Mouse (Mus musculus) MEL (cell line): ENCODE measurements around the gene Sh3rf3. TPM values are rescaled to one million over a fixed set of nuclear protein-coding genes. Genes with fewer than 3 reads are reported as not detected.

ENCODE experiments used
- DNase-seq: peaks from one replicate; pipeline ENCODE4 v3.0.0; 2011; ENCODE audit warnings: low read depth, low spot score
- H3K27ac ChIP-seq: 2 replicates; pipeline ENCODE4 v1.5.1; 2012; ENCODE audit warnings: low read depth, mild to moderate bottlenecking, control low read depth, low read length, moderate library complexity; ENCODE audit not compliant: control insufficient read depth
- H3K27me3 ChIP-seq, 2 experiments: fragments of 150-350 bp in 1 of 2; sonication (generic) in 1 of 2; 2 replicates each; pipeline ENCODE4 v1.6.1; 2012; ENCODE audit warnings: low read length in 2 of 2, mild to moderate bottlenecking in 2 of 2, improper control_type of control experiment in 1 of 2, moderate library complexity in 1 of 2; ENCODE audit not compliant: insufficient read depth in 2 of 2, control insufficient read depth in 1 of 2
- H3K36me3 ChIP-seq, 2 experiments: 2 replicates each; pipeline ENCODE4 v1.6.1; 2012 to 2014; ENCODE audit warnings: low read length in 2 of 2, improper control_type of control experiment in 1 of 2, inconsistent platforms in 1 of 2, mild to moderate bottlenecking in 1 of 2; ENCODE audit not compliant: insufficient read depth in 2 of 2, control insufficient read depth in 1 of 2
- H3K4me1 ChIP-seq, 2 experiments: fragments of 150-350 bp in 1 of 2; sonication (generic) in 1 of 2; 2 replicates each; pipeline ENCODE4 v1.6.1; 2012; ENCODE audit warnings: low read length in 2 of 2, improper control_type of control experiment in 1 of 2, mild to moderate bottlenecking in 1 of 2; ENCODE audit not compliant: insufficient read depth in 2 of 2, control insufficient read depth in 1 of 2
- H3K4me3 ChIP-seq, 2 experiments: fragments of 150-350 bp in 1 of 2; sonication (generic) in 1 of 2; 2 replicates each; pipeline ENCODE4 v1.5.1; 2012; ENCODE audit warnings: low read depth in 2 of 2, low read length in 2 of 2, mild to moderate bottlenecking in 2 of 2, moderate library complexity in 2 of 2, control low read depth in 1 of 2, improper control_type of control experiment in 1 of 2; ENCODE audit not compliant: control insufficient read depth in 1 of 2, insufficient read depth in 1 of 2
- H3K79me2 ChIP-seq: 2 replicates; pipeline ENCODE4 v1.6.1; 2012; ENCODE audit warnings: mild to moderate bottlenecking, low read length, moderate library complexity; ENCODE audit not compliant: control insufficient read depth, poor library complexity, insufficient read depth
- H3K9ac ChIP-seq: 2 replicates; pipeline ENCODE4 v1.6.1; 2012; ENCODE audit warnings: low read depth, mild to moderate bottlenecking, control low read depth, low read length, moderate library complexity; ENCODE audit not compliant: control insufficient read depth, poor library complexity, severe bottlenecking
- H3K9me3 ChIP-seq: fragments of 150-350 bp; sonication (generic); replicated peaks from 2 replicates; pipeline ENCODE4 v1.6.1; 2012; ENCODE audit warnings: mild to moderate bottlenecking, low read length, improper control_type of control experiment, moderate library complexity; ENCODE audit not compliant: insufficient read depth
- BHLHE40 ChIP-seq: IDR thresholded peaks from 2 replicates; pipeline ENCODE4 v1.6.1; 2012; ENCODE audit warnings: low read depth, mild to moderate bottlenecking, inconsistent platforms, low read length, improper control_type of control experiment, borderline replicate concordance
- CHD2 ChIP-seq: IDR thresholded peaks from 2 replicates; pipeline ENCODE4 v1.6.1; 2011; ENCODE audit warnings: low read length, improper control_type of control experiment
- CTCF ChIP-seq, 3 experiments: IDR thresholded peaks in 2 of 3; conservative IDR thresholded peaks in 1 of 3; 2 replicates each; pipeline ENCODE4 v1.5.1; 2011 to 2012; ENCODE audit warnings: low read length in 3 of 3, low read depth in 2 of 3, mild to moderate bottlenecking in 2 of 3, improper control_type of control experiment in 1 of 3, inconsistent platforms in 1 of 3, mixed read lengths in 1 of 3, moderate library complexity in 1 of 3; ENCODE audit not compliant: control insufficient read depth in 1 of 3, insufficient read depth in 1 of 3, poor library complexity in 1 of 3, severe bottlenecking in 1 of 3
- E2F4 ChIP-seq: IDR thresholded peaks from 2 replicates; pipeline ENCODE4 v1.6.1; 2011; ENCODE audit warnings: low read depth, low read length, improper control_type of control experiment, borderline replicate concordance
- ELF1 ChIP-seq: IDR thresholded peaks from 2 replicates; pipeline ENCODE4 v1.6.1; 2014; ENCODE audit warnings: low read depth, mild to moderate bottlenecking, inconsistent platforms, low read length, improper control_type of control experiment, moderate library complexity
- ETS1 ChIP-seq: IDR thresholded peaks from 2 replicates; pipeline ENCODE4 v1.6.1; 2012; ENCODE audit warnings: low read depth, mild to moderate bottlenecking, inconsistent platforms, low read length, improper control_type of control experiment, moderate library complexity
- HCFC1 ChIP-seq: IDR thresholded peaks from 2 replicates; pipeline ENCODE4 v1.6.1; 2012; ENCODE audit warnings: low read depth, mild to moderate bottlenecking, inconsistent platforms, low read length, improper control_type of control experiment, moderate library complexity
- JUND ChIP-seq: IDR thresholded peaks from 2 replicates; pipeline ENCODE4 v1.6.1; 2011; ENCODE audit warnings: low read depth, mild to moderate bottlenecking, improper control_type of control experiment, low read length
- KAT2A ChIP-seq: conservative IDR thresholded peaks from 2 replicates; pipeline ENCODE4 v1.6.1; 2012; ENCODE audit warnings: low read depth, low read length, improper control_type of control experiment, inconsistent platforms
- MAFK ChIP-seq: IDR thresholded peaks from 2 replicates; pipeline ENCODE4 v1.6.1; 2011; ENCODE audit warnings: low read depth, mild to moderate bottlenecking, low read length, improper control_type of control experiment, borderline replicate concordance
- MAX ChIP-seq: IDR thresholded peaks from 2 replicates; pipeline ENCODE4 v1.6.1; 2011; ENCODE audit warnings: low read length, improper control_type of control experiment
- MAZ ChIP-seq: IDR thresholded peaks from 2 replicates; pipeline ENCODE4 v1.6.1; 2012; ENCODE audit warnings: low read depth, mild to moderate bottlenecking, inconsistent platforms, low read length, improper control_type of control experiment
- MXI1 ChIP-seq: IDR thresholded peaks from 2 replicates; pipeline ENCODE4 v1.6.1; 2011; ENCODE audit warnings: mild to moderate bottlenecking, low read depth, low read length, improper control_type of control experiment
- MYC ChIP-seq: IDR thresholded peaks from 2 replicates; pipeline ENCODE4 v1.6.1; 2011; ENCODE audit warnings: low read depth, mild to moderate bottlenecking, low read length, improper control_type of control experiment, moderate library complexity
- NELFE ChIP-seq: IDR thresholded peaks from 2 replicates; pipeline ENCODE4 v1.6.1; 2011; ENCODE audit warnings: low read depth, low read length, improper control_type of control experiment
- POLR2A ChIP-seq, 2 experiments: IDR thresholded peaks; 2 replicates each; pipeline ENCODE4 v1.6.1; 2011 to 2012; ENCODE audit warnings: low read length in 2 of 2, mild to moderate bottlenecking in 2 of 2, control low read depth in 1 of 2, improper control_type of control experiment in 1 of 2, low read depth in 1 of 2, moderate library complexity in 1 of 2; ENCODE audit not compliant: control insufficient read depth in 1 of 2, insufficient read depth in 1 of 2, poor library complexity in 1 of 2
- POLR2AphosphoS2 ChIP-seq: IDR thresholded peaks from 2 replicates; pipeline ENCODE4 v1.6.1; 2011; ENCODE audit warnings: low read length, improper control_type of control experiment
- RAD21 ChIP-seq: IDR thresholded peaks from 2 replicates; pipeline ENCODE4 v1.6.1; 2011; ENCODE audit warnings: mild to moderate bottlenecking, low read depth, low read length, improper control_type of control experiment
- RCOR1 ChIP-seq: IDR thresholded peaks from 2 replicates; pipeline ENCODE4 v1.6.1; 2012; ENCODE audit warnings: low read depth, mild to moderate bottlenecking, inconsistent platforms, low read length, improper control_type of control experiment
- SIN3A ChIP-seq: IDR thresholded peaks from 2 replicates; pipeline ENCODE4 v1.6.1; 2012; ENCODE audit warnings: low read length, improper control_type of control experiment, inconsistent platforms
- SMC3 ChIP-seq: IDR thresholded peaks from 2 replicates; pipeline ENCODE4 v1.6.1; 2011; ENCODE audit warnings: low read depth, low read length, improper control_type of control experiment
- TAL1 ChIP-seq: IDR thresholded peaks from 2 replicates; pipeline ENCODE4 v1.6.1; 2012; ENCODE audit warnings: mild to moderate bottlenecking, inconsistent platforms, low read length, moderate library complexity, mixed read lengths
- USF1 ChIP-seq: IDR thresholded peaks from 2 replicates; pipeline ENCODE4 v1.6.1; 2014; ENCODE audit warnings: low read depth, mild to moderate bottlenecking, inconsistent platforms, low read length, improper control_type of control experiment, moderate library complexity
- ZMIZ1 ChIP-seq: IDR thresholded peaks from 2 replicates; pipeline ENCODE4 v1.6.1; 2012; ENCODE audit warnings: low read depth, mild to moderate bottlenecking, inconsistent platforms, low read length, improper control_type of control experiment, moderate library complexity
- polyA plus RNA-seq, 2 experiments: library from polyadenylated mRNA; stranded (reverse) in 1 of 2; unstranded in 1 of 2; fragments of >175 nt in 1 of 2; fragments of >200 nt in 1 of 2; gene quantifications; 2 replicates each; pipeline versions ENCODE4 v1.2.1 to v1.2.4; 2012; ENCODE audit warnings: low replicate concordance in 2 of 2, low read depth in 1 of 2; ENCODE audit not compliant: insufficient read length in 2 of 2, insufficient read depth in 1 of 2, missing spikeins in 1 of 2
- total RNA-seq: library from RNA; depleted of rRNA; stranded (reverse); fragments of 300-350 nt; gene quantifications from 2 replicates; pipeline ENCODE4 v1.2.3, GENCODE M21; 2012; rRNA removed

Gene Sh3rf3
- total RNA-seq (not detected in 2 replicates), polyA plus RNA-seq (not detected)

GRCm38 (mm10) chr10:58813081-58813800, at the start of gene Sh3rf3:
TSS of gene Sh3rf3 (plus strand) at chr10:58813359.
- DNase-seq = no peak
- no peaks in the 10 kb centered on the region for H3K27me3 ChIP-seq
- H3K79me2 ChIP-seq = no peaks in the 10 kb centered on the region
- H3K4me3 ChIP-seq = no peak within 1 kb of the TSS
- H3K9me3 ChIP-seq = no peaks in the 10 kb centered on the region
- H3K36me3 ChIP-seq = no peaks in the 10 kb centered on the region
- TF ChIP-seq ZMIZ1 (no peak), CTCF (IDR thresholded peaks at IDR 0.05 in 2 of 3, conservative IDR thresholded peaks at IDR 0.05 in 1 of 3; ENCODE audit: control insufficient read depth in 1 of 3, insufficient read depth in 1 of 3, low read depth in 2 of 3, low read length in 3 of 3, poor library complexity in 1 of 3, severe bottlenecking in 1 of 3) (no peak), RAD21 (no peak), ETS1 (no peak), E2F4 (no peak), MAX (no peak), USF1 (no peak), SMC3 (no peak)
- H3K9ac ChIP-seq = no peak within 1 kb of the TSS
- H3K4me1 ChIP-seq = no peaks in the 10 kb centered on the region
- no peak within 1 kb of the TSS for H3K27ac ChIP-seq

- Histone ChIP-seq H3K4me3 (no peak overlapping the region), H3K27me3 (no peaks in the 10 kb centered on the region), H3K4me1 (no peaks in the 10 kb centered on the region), H3K36me3 (no peaks in the 10 kb centered on the region), H3K9me3 (no peaks in the 10 kb centered on the region), H3K27ac (no peak overlapping the region), H3K79me2 (no peaks in the 10 kb centered on the region), H3K9ac (no peak overlapping the region)
- no peak for DNase-seq
- TF ChIP-seq JUND (no peak), KAT2A (no peak), TAL1 (no peak), ETS1 (no peak), BHLHE40 (no peak)
Observed at GRCm38 (mm10) chr10:58788486-58789274, 24.5 kb upstream of the Sh3rf3 start.

GRCm38 (mm10) chr10:58797555-58797954, 15.6 kb upstream of the Sh3rf3 start:
- no peaks in the 10 kb centered on the region for H3K27me3 ChIP-seq
- H3K9ac ChIP-seq = no peak overlapping the region
- no peak for DNase-seq
- no peaks in the 10 kb centered on the region for H3K4me1 ChIP-seq
- H3K9me3 ChIP-seq = no peaks in the 10 kb centered on the region
- H3K36me3 ChIP-seq = no peaks in the 10 kb centered on the region
- no peak overlapping the region for H3K4me3 ChIP-seq
- no peaks in the 10 kb centered on the region for H3K79me2 ChIP-seq
- no peak overlapping the region for H3K27ac ChIP-seq
- no peak for TF ChIP-seq ZMIZ1
- TF ChIP-seq SIN3A = no peak
- TF ChIP-seq RAD21 = no peak
- TF ChIP-seq ELF1 = no peak
- no peak for TF ChIP-seq MXI1
- no peak for TF ChIP-seq MAZ
- TF ChIP-seq POLR2A (IDR thresholded peaks at IDR 0.05; ENCODE audit: control insufficient read depth in 1 of 2, insufficient read depth in 1 of 2, low read depth in 1 of 2, low read length in 2 of 2, poor library complexity in 1 of 2) = no peak
- TF ChIP-seq MYC = no peak
- no peak for TF ChIP-seq SMC3
- no peak for TF ChIP-seq HCFC1
- TF ChIP-seq RCOR1 = no peak
- no peak for TF ChIP-seq POLR2AphosphoS2
- no peak for TF ChIP-seq MAFK
- TF ChIP-seq KAT2A = no peak
- no peak for TF ChIP-seq CHD2
- TF ChIP-seq NELFE = no peak
